Mouse (Mus musculus): ENCODE data around the gene Tpcn2.

DNA sequence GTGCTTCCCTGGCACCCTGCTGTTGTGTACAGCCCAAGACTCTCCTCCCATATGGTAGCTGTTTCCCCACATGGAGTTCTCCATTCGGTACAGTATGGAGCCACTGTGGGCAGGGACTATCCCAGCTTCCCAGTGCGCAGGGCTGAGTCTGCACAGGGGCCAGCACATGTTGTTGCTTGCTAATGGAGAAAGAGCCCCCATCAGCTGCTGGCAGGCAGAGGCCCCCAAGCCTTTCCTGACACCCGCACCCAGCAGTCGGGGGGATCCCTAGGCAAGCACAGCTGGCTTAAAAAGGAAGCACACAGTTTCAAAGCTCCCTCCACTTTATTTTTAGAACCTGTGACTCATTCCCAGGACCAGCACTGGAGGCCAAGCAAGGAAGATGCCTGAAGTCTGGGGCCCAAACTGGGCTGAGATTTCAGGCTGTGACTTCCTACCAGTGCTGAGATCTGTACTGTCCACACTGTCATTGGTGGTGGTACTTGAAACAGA is 85.5 kb downstream of the Tpcn2 start:
- TF ChIP-seq CTCF (IDR thresholded peaks at IDR 0.05; ENCODE audit: extremely low read depth, insufficient read depth, low read length) (no peak), POLR2A (IDR thresholded peaks at IDR 0.05; ENCODE audit: extremely low read depth, insufficient read depth, low read length) (no peak)
